Mouse (Mus musculus) frontal cortex, postnatal 36 days (tissue): ENCODE measurements around the gene P2rx3.

ENCODE experiments used
- DNase-seq, 2 experiments: peaks; one replicate each; pipeline ENCODE4 v3.0.0; 2022; ENCODE audit warnings: low spot score in 2 of 2

Gene P2rx3

GRCm38 (mm10) chr2:85037047-85038026, at the start of gene P2rx3, which contains the start of gene Ssrp1:
Gene P2rx3, minus strand, starts transcription at chr2:85037462.
Gene Ssrp1, plus strand, starts transcription at chr2:85037234.
- DNase-seq = peak; percentile 94 to 95

GRCm38 (mm10) chr2:85073751-85074150, 36.5 kb upstream of the P2rx3 start:
- DNase-seq = no peak

- DNase-seq = no peak
Observed at GRCm38 (mm10) chr2:85071921-85072320, 34.7 kb upstream of the P2rx3 start.

- no peak for DNase-seq
Observed at GRCm38 (mm10) chr2:85070086-85070485, 32.8 kb upstream of the P2rx3 start.

DNA sequence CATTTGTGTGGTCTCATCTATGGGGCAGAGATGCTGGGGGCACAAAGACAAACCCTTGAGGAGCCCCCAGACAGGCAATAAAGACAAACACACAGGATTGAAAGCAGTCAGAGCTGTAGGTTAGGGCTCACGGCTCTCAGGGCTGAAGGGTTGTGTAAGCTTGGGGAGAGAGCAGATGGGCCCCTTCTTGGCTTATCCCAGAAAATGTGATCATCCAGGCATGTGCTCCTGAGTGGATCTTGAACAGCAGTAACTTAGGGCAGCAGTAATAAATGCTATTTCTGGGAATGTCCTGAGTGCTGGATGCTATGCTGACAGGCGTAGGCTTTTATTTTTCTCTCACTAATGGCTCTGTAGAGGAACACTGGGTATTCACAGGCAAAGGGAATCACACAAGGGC, 31.4 kb upstream of the P2rx3 start:
- DNase-seq = no peak

GRCm38 (mm10) chr2:85067903-85068625, 30.8 kb upstream of the P2rx3 start:
- DNase-seq = no peak

GRCm38 (mm10) chr2:85066937-85067336, 29.7 kb upstream of the P2rx3 start:
- no peak for DNase-seq

DNA sequence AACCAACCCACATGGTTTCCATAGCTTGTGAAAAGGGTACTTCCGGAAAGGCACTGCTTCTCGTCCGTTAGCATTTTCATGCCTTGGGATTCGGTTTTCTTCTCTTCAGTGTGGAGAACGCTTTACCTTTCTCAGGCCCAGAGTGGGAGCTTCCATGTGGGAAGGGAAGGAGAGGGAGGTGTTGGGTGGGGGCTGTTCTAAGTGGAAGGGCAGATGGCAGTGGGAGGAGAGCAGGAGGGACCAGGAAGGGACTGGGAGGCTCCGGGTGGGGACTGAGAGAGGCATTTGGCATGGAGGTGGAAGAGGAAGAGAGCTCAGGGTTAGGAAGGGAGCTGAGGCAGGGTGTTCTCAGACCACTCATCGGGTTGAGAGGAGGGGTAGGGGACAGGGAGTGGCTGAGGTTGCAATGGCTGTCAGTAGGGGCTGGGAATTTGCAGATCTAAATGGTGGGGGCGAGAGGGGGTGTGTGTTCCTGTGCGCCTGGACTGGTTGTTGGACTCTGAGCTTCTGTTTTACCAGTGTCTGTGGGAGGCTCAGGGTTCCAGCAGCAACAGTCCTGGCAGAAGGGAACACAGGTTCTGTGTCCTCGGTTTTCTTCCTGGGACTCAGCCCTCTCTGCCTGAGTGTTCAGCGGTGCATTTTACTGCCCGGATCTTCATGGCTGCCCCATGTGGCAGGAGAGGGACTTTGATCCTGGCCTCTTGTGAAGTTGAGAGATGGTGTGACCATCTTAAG, 28.0 kb upstream of the P2rx3 start:
- peak in 1 of 2 experiments; percentile 65 for DNase-seq

DNA sequence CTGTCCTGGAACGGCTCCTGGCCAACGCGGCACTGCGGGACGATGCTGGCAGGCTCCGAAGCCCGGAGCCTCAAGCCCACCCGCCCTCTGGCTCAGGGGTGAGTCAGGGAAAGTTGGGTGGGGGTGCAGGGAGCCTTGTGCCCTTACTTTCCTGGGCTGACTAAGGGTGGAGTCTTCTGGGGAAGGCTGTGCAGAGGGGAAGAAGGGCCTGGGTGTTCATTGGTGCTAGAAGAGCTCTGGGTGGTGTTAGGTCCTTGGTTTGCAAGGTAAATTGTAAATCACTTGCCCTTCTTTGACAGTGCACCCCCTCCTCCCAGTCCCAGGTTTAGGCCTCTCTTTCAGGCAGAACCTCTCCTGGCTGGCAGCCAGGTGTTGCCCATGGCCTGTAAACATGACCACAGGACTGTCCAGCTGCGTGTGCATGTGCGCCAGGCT, 23.9 kb upstream of the P2rx3 start:
- DNase-seq = no peak

DNA sequence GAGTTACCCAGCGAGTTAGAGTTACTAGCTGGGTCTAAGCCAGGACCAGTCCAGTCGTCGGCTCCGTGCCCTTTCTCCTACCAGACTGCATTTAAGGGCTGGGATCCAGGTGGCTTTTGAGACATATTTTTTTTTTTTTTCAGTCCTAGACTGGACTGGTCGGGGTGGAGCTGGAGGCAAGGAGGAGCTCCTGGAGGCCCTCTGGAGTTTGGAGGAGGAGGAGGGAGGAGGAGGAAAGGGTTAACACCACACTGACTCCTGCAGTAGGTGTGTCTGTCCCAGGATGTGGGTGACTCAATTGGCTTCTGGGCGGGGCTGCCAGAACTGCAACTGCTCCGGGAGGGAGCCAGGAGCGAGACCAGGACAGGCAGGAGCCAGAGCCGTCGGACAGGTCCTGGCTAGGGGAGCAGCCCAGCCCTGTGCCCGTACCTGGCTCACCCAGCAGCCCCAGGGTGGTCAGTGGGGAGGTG, 23.4 kb upstream of the P2rx3 start:
- DNase-seq = no peak

GRCm38 (mm10) chr2:85059677-85060076, 22.4 kb upstream of the P2rx3 start:
- DNase-seq = no peak

- no peak for DNase-seq
Observed at GRCm38 (mm10) chr2:85056711-85057110, 19.4 kb upstream of the P2rx3 start.

- no peak for DNase-seq
Observed at GRCm38 (mm10) chr2:85053192-85053816, 16.0 kb upstream of the P2rx3 start.

DNA sequence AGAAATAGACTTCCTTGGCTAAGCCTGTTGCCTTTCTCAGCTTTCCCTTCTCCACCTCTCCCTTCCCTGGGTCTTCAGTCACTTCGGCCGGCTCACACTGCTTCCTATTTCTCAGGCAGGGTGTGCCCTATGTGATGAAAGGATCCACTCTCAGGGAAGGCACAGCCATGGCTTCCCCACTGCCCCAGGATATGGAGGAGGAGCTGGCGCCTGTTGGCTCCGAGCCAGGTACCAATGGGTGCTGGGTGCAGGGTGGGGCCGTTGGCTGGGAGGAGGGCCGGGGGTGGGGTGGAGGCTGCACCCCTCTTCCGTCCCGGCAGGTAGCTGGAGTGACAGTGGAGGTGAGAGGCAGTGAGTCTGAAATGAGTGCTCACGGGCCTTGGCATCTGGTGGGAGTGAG, 13.5 kb upstream of the P2rx3 start:
- no peak for DNase-seq

DNA sequence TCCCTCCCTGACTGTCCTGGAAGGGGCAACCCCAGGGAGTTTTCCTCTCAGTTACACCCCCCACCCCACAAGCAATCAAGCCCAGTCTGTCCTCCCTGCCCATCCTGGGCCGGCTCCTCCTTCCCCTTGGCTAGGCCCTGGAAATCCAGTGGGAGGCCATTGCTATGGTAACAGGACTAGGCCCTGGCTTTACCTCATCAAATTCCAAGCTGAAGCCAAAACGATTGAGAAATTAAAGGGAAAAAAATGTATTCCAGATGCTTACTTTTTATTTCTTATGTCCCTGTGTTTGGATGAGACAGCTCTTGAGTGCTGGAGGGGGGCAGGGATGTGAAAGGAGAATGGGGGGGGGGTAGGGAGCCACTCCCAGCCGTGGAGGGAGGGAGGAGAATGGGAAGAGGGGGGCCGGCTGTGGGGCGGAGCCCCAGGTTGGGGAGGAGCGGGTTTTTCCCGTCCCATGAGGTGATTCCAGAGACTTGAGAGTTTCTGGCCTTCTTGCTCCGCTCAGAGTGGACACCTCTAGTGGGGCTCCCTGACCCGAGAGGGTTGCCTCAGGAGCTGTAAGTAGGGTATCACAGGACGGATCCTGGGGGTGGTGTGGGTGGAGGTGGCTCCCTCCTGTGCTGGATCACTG, 12.9 kb upstream of the P2rx3 start:
- DNase-seq = peak in 1 of 2 experiments; percentile 69

DNA sequence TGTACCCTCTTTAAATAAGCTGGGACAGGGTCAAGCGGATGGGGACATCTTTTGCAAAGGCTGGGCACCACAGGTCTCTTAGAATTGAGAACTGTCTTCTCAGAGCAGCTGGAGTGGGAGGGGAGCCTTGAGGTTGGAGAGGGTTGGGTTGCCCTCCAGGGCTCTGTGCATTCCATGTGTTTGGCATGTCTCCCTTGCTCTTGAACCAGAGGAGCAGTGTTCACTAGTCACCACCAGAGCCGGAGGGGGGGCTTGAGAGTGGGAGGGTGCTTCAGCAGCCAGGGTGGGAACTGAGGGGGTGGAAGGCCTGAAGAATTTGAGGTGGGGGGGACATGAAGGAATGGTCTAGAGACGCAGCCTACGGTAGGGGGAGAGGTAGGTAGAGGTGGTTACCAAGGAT, 12.0 kb upstream of the P2rx3 start:
- DNase-seq = no peak

- peak; percentile 67 to 75 for DNase-seq
Observed at GRCm38 (mm10) chr2:85048168-85048751, 11.0 kb upstream of the P2rx3 start.

DNA sequence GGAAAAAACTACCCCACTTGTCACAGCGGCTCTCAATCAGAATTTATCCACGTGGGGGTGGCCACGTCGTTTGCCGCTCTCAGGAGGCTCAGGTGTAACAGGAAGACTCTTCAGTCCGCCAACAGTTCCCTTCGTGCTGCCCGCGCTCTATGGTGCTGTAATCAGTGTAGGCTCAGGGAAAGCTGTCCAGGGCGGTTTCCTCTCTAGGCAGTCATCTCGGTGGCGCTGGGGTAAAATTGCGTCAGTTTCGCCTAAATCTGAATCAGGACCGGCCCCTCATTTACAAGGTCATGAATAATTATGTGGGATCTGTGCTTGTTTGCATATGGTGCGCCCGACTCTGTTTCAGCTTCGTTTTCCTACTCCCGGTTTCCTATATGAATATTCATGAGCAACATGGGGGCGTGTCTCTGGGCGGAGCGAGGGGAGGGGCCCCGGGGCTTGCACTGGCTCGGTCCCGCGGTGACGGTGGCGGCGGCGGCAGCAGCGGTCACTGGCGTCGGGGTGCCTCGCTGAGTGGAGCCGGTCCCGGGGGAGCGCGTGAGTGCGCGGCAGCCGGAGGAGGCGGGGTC, 10.4 kb upstream of the P2rx3 start, which contains the start of gene Tnks1bp1:
Gene Tnks1bp1, plus strand, starts transcription at position 427 of the 572 bp plus-strand sequence.
- peak; percentile 95 for DNase-seq

DNA sequence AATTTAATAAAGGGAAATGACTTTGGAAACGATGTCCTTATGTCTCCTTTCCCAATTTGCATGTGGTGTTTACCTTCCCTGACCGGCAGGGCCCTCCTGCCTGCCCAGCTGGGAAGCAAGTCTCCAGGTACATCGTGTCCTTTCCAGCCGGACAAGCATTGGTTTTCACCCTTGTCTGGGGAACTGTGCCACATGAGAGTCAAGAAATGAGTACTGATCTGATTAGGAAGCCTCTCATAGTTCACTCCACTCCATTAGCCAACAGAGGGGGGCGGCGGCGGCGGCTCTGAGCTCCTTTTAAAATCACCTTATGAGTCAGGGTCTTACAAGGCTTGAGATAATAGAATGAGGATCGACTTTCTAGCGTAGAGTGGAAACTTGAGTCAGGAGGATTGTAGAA, 9.8 kb upstream of the P2rx3 start:
- no peak for DNase-seq

DNA sequence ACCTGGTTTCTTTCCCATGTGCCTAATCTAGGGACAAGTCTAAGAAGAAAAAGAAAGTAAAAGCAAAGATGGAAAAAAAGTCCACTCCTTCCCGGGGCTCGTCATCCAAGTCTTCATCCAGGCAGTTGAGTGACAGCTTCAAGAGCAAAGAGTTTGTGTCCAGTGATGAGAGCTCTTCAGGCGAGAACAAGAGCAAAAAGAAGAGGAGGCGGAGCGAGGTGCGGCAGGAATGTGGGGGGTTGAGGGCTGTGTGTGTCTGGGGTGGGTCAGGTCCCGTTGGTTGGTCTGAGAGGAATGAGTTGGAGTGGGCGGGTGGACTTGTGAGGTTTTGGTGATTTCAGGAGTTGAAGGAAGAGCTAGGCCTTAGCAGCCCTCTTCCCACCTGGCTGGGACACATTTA, 9.0 kb upstream of the P2rx3 start:
- no peak for DNase-seq
